Mouse (Mus musculus): ENCODE data around the gene Gm20388. TPM values are rescaled to one million over a fixed set of nuclear protein-coding genes. Genes with fewer than 3 reads are reported as not detected.
"Not testable (repeated sequence)": the region's sequence is repeated elsewhere in the genome, so short reads cannot be mapped to it uniquely, and the experiment has no call there.

The Gm20388 gene
- total RNA-seq, 2 experiments from 2014 or later: 6.8 to 7.8 TPM

DNA sequence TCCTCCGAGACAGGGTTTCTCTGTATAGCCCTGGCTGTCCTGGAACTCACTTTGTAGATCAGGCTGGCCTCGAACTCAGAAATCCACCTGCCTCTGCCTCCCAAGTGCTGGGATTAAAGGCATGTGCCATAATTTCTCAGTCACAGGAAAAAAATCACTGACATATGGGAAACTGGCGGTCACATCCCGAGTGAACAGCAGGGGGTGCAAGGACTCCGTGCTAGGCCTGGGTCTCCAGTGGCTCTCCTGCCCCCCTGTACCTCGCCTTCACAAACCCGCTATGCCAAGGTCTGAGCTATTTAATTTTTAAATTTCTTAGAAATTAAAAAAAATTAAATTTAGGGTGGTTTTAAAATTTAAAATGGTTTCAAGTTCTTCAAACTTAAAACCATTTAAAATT, 769.8 kb downstream of the Gm20388 start:
- not testable (repeated sequence) for DNase-seq
- intact Hi-C loops (cut with DNase I): loop anchor here (5.0 to 10.0 kb wide), 2 partner anchors 57 to 414 kb away; partner anchors contain the start of gene Irf8

DNA sequence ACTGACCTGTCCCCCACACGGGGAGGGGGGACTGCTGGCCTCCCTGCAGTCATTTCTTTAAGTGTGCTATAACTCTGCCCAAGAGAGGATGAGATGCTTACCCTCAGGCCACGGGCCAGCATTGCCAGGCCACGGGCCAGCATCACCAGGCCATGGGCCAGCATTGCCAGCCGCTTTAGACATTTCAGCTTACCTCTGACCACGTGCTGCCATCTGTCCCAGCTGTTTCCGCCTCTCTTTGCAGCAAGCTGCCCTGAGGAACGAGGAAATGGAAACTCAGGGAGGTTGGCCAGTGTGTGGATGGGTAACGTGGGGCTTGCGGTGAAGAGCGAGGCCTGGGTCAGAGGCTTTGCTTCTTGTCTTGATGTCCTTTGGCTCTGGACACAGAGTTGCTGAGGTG, 770.5 kb downstream of the Gm20388 start:
- intact Hi-C loops (cut with DNase I): loop anchor here (5.0 to 10.0 kb wide), 2 partner anchors 56 to 414 kb away; partner anchors contain the start of gene Irf8

DNA sequence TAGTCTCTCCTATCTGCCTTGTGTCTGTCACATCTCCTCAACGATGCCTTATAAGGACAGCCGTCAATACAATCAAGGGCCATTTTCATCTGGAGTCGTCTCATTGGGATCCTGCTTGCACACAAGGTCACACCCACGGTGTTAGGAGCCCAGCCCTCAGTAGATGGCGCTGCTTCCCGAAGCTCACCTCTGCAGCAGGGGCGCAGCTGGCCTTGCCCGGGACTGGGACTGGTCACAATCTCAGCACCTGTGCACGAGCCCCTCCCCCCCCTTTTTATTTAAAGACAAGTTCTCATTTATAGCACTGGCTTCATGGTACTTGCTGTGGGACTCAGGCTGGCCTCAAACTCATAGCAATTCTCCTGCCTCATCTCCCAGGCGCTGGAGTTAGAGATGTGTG, 773.0 kb downstream of the Gm20388 start:
- intact Hi-C loops (cut with DNase I): loop anchor here (5.0 to 10.0 kb wide), 2 partner anchors 54 to 411 kb away; partner anchors contain the start of gene Irf8
- peak; percentile 75 to 78 for DNase-seq

More for the DNA sequence above, 770.5 kb downstream of the Gm20388 start:
- DNase-seq: no peak

- no peak for DNase-seq
- intact Hi-C loops (cut with DNase I): loop anchor here (5.0 to 10.0 kb wide), 2 partner anchors 53 to 411 kb away; partner anchors contain the start of gene Irf8
Measured at GRCm38 (mm10) chr8:120684082-120684481, 773.4 kb downstream of the Gm20388 start.

GRCm38 (mm10) chr8:120685097-120685496, 774.5 kb downstream of the Gm20388 start:
- DNase-seq: peak in 1 of 2 experiments; percentile 48
- intact Hi-C loops (cut with DNase I): loop anchor here (5.0 to 10.0 kb wide), 2 partner anchors 42 to 410 kb away; no protein-coding TSS in a partner anchor

DNA sequence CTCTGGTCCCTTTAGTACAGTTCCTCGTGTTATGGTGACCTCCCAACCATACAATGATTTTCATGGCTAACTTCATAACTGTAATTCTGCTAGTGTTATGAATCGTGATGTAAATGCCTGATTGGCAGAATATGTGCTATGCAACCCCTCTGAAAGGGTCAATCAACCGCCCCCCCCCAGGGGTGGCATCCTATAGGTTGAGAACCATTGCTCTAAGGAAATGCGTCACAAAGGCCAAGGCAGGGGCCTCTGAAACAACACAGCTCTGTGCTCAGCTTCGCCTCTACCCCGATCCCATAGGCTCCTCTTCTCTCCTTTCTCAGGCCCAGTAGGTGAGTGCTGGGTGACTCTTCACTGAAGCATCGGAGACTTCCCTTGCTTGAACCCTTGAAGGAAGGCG, 775.0 kb downstream of the Gm20388 start:
- intact Hi-C loops (cut with DNase I): loop anchor here (5.0 to 10.0 kb wide), 2 partner anchors 42 to 409 kb away; no protein-coding TSS in a partner anchor
- DNase-seq: no peak

- peak in 1 of 2 experiments; percentile 33 for DNase-seq
- intact Hi-C loops (cut with DNase I): loop anchor here (5.0 to 10.0 kb wide), 2 partner anchors 41 to 409 kb away; no protein-coding TSS in a partner anchor
Measured at GRCm38 (mm10) chr8:120686051-120686450, 775.4 kb downstream of the Gm20388 start.

GRCm38 (mm10) chr8:120686576-120686975, 775.9 kb downstream of the Gm20388 start:
- intact Hi-C loops (cut with DNase I): loop anchor here (5.0 to 10.0 kb wide), 2 partner anchors 41 to 408 kb away; no protein-coding TSS in a partner anchor
- DNase-seq: no peak

DNA sequence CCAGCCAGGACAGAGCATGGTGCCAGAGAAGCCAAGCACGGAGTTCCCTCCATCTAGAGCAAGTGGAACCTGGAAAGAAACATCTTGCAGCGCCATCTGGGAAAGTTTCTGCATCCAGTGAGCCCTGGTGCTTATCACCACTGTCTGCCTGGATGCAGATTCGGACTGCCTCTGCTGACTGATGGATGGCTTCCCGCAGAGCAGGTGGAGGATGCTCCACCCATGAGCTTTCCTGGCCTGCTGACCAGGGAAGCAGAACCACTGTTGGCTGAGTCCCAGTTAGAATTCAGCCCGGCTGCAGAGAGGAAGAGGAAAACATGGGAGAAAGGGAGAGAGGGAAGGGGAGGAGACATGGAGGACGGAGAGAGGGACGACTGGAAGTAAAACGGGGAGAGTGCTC, 777.1 kb downstream of the Gm20388 start:
- DNase-seq: peak in 1 of 2 experiments; percentile 34
- intact Hi-C loops (cut with DNase I): loop anchor here (5.0 to 10.0 kb wide), 2 partner anchors 40 to 407 kb away; no protein-coding TSS in a partner anchor

DNA sequence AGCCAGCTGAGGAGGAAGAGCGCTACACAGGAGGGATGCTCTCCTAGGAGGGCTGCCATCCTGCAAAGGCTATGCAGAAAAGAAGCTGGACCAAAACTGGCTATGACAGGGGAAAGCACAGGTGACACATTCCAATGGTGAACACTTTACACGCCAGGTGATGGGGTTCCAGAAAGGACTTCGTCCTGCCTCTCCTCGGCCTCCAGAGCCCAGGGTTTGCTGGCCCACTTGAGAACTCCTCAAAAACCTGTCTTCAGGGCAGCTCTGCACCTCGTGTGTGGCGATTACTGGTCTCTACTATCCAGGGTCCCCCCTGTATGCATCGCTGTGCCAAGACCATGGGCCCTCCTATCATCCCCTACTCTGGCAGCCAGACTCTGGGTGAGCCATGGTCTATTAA, 777.9 kb downstream of the Gm20388 start:
- intact Hi-C loops (cut with DNase I): loop anchor here (5.0 to 10.0 kb wide), 2 partner anchors 39 to 406 kb away; no protein-coding TSS in a partner anchor
- no peak for DNase-seq

- intact Hi-C loops (cut with DNase I): no loop called here
- DNase-seq: no peak
Measured at GRCm38 (mm10) chr8:120692934-120693333, 782.3 kb downstream of the Gm20388 start.

GRCm38 (mm10) chr8:120693861-120694493, 783.3 kb downstream of the Gm20388 start:
- DNase-seq: no peak
- intact Hi-C loops (cut with DNase I): no loop called here

- intact Hi-C loops (cut with DNase I): loop anchor here (5.0 kb wide), 1 partner anchor 36 kb away; no protein-coding TSS in a partner anchor
- DNase-seq: no peak
Measured at GRCm38 (mm10) chr8:120696401-120697153, 785.9 kb downstream of the Gm20388 start.

DNA sequence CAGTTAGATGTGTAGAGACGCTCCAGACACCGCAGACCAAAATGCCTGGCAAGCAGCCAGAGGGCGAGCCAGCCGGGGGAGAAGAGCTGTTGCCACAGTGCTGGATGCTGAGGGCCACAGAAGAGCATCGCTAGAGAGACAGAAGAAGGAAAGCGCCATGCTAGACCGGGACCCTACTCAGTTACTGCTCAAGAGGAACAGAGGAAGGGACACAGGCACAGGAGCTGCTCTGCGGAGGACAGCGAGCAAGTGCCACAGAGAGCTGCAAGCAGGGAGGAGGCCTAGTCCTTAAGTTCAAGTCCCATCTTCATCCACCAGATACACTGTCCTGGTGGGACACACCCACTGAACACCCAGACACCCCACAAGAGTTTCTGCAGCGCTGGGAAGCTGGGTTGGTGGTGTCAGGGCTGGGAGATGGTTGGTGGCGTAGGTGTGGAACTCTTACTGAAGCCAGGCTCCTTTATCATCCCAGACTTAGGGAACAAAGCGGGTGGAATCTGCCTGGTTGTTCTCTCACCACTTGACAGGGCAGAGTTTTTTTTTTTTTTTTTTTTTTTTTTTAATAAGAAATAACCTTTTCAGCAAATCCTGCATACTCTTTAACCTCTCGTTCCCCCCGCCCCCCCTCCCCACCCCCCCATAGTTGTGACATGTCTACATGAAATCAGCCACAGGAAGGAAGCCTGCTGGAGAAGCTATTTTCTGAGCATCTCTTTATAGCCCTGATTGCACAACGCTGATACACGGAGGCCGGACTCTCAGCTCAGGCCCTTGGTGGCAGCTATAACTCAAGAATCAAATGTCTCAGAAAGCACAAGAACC, 786.7 kb downstream of the Gm20388 start:
- intact Hi-C loops (cut with DNase I): loop anchor here (5.0 kb wide), 1 partner anchor 35 kb away; no protein-coding TSS in a partner anchor
- no peak for DNase-seq

- intact Hi-C loops (cut with DNase I): loop anchor here (5.0 kb wide), 1 partner anchor 34 kb away; no protein-coding TSS in a partner anchor
- no peak for DNase-seq
Measured at GRCm38 (mm10) chr8:120697979-120698272, 787.3 kb downstream of the Gm20388 start.

DNA sequence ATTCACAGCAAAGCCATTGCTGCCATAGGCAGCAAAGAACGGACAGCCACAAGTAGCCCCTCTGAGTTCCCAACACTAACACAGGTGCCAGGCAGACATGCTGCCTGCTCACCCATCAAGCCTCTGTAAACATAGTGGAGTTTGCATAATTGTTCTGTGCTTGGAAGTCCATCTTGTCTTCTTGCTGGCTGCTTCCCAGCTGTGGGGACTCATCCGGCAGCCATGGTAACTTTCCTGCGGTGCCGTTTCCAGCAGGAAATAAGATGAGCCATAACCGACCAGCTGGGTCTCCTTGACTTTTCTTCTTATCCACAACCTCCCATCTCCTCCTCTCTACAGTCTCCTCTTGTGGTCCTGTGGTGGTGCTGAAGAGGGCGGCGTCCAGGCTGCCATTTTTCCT, 787.8 kb downstream of the Gm20388 start:
- intact Hi-C loops (cut with DNase I): loop anchor here (5.0 kb wide), 1 partner anchor 34 kb away; no protein-coding TSS in a partner anchor
- no peak for DNase-seq

DNA sequence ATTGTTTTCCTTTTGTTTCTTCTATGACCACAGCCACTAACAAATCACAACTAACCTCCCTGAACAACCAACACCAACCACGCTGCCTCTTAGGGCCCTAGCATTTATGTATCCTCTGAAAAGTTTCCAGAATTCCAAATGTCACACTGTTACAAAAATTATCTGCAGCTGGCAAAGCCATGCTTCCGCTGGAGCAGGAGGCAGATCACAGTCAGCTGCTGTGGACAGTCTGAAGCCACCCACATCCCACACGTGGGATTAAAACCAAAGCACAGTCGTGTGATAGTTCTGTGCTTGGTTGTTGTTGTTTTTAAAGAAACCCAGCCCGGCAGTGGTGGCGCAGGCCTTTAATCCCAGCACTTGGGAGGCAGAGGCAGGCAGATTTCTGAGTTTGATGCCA, 788.4 kb downstream of the Gm20388 start:
- intact Hi-C loops (cut with DNase I): loop anchor here (5.0 kb wide), 1 partner anchor 33 kb away; no protein-coding TSS in a partner anchor
- no peak for DNase-seq

GRCm38 (mm10) chr8:120699565-120699964, 788.9 kb downstream of the Gm20388 start:
- intact Hi-C loops (cut with DNase I): loop anchor here (5.0 kb wide), 1 partner anchor 33 kb away; no protein-coding TSS in a partner anchor
- no peak for DNase-seq

DNA sequence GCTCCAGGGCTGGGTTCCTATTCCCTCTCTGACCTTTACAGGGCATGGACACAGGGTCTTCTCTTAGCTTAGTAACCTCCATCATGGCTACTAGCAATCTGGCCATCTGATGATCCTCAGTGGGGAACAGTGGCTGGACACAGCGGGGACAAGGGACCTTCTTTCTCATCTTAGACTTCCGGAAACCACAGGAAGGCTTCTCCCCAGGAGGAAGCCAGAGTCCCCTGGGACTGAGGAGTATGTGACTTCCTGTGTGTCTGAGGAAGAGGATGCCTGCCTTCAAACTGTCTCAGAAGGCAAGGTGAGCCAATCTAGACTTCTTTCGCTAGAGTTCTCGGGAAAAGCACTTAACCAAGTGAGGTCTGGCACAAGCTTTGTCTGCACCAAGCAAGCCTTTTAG, 789.4 kb downstream of the Gm20388 start:
- intact Hi-C loops (cut with DNase I): no loop called here

More for the DNA sequence above, 789.4 kb downstream of the Gm20388 start:
- no peak for DNase-seq
